Mouse (Mus musculus) cerebral cortex, adult 2 months (tissue): ENCODE results near the gene Eif2b3.

ENCODE experiments used
- WGBS: fragments of 180-500 bp; shearing (Covaris S2); methylation state at CpG from one replicate; pipeline ENCODE4 v1.1.7; 2018; 5-methylcytosine and 5-hydroxymethylcytosine counted together

Eif2b3 gene

DNA sequence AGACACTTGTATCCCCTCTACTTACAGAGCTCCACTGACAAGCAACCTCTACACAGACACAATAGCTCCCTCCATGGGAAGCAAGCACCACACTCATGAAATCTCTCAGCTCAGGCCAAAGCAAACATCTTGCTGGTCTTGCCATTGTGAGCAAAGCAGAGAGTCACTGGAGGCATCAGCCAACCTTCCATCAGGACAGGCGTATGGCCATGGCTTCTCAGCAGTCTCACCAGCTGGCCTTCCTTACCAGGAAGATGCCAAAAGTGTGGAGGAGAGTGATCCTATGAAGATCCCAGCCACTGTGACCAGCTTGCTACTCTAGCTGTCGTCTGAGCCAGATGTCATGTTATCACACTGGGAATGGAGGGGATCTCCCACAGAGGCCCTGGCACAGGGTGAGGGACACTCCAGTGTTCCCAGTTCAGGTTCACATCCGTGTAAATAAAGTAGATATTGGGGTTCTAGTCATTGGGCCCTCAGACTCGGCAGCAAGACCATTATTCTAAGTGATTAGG, 4.2 kb upstream of the Eif2b3 start:
- WGBS: 57% methylated on average over 4 of the region's 4 CpGs

DNA sequence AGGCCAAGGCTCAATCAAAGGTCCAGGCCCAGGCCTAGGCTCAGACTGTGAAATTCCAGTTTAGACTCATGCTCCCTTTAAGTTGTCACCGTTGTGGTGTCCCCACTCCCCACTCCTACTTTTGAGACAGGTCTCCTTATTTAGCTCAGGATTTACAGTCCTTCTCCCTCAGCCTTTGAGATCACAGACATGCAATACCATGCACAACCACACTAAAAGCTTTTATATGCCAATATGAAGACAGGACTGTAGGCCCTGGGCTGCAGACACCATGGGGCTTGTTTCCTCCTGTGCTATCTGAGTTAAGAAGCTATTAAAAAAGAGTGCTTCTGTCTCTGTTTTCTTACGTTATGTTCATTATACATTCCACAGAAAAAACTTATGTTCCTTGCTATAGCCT, 1.5 kb upstream of the Eif2b3 start:
- 68% methylated on average over 2 of the region's 2 CpGs for WGBS

DNA sequence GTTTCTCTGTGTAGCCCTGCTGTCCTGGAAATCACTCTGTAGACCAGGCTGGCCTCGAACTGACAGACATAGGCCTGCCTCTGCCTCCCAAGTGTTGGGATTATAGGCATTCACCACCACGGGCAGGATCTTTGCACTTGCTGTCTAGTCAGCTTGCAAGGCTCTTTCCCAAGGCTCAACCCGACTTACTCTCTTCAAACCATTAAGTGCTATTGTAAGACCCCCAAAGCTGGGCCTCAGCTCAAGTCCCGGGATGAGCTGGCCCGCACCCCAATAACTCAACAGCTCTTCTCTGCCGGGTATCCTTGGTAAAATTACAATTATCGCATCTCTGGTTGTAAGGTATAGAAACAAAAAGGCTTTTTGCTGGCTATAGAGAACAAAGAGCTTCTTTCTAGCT, 875 bp upstream of the Eif2b3 start:
- WGBS: 81% methylated on average over 7 of the region's 7 CpGs

DNA sequence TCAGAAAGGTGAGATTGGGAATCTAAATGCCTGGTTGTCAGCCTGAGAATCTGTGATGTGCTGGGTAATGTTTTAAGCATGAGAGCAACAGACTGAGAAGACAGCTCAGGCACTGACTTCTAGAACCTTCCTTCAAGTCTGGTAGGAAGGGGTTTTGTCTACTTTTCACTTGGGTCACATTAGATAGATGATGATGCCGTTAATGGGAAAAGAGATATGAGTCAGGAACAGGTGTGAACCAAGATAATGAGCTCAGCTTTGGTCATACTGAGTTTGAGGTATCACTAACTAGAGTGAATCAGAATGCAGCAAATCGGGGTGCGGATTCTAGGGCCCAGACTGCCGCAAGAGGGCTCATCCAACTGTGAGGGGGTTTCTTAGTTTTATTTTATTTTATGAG, 4.3 kb downstream of the Eif2b3 start:
- 97% methylated on average over 4 of the region's 4 CpGs for WGBS

DNA sequence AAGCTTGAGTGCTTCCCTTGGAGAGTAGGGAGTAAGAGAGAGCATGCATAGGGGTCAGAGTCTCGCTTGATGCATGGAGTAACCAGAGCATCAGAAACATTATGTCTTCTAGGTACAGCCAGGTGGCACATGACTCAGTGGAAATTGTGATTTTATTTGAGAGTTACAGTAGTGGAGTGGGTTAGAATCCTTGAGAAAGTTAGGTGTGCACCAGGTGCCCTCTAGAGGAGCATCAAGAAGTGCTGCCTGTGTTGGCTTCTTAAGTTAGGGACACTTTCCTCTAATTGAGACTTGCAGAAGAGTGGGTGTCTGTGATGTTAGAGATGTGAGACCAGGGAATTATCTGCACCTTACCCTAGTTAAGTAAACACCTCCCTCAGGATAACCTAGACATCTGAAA, 11.9 kb downstream of the Eif2b3 start:
- 94% methylated on average over 1 of the region's 1 CpGs for WGBS

DNA sequence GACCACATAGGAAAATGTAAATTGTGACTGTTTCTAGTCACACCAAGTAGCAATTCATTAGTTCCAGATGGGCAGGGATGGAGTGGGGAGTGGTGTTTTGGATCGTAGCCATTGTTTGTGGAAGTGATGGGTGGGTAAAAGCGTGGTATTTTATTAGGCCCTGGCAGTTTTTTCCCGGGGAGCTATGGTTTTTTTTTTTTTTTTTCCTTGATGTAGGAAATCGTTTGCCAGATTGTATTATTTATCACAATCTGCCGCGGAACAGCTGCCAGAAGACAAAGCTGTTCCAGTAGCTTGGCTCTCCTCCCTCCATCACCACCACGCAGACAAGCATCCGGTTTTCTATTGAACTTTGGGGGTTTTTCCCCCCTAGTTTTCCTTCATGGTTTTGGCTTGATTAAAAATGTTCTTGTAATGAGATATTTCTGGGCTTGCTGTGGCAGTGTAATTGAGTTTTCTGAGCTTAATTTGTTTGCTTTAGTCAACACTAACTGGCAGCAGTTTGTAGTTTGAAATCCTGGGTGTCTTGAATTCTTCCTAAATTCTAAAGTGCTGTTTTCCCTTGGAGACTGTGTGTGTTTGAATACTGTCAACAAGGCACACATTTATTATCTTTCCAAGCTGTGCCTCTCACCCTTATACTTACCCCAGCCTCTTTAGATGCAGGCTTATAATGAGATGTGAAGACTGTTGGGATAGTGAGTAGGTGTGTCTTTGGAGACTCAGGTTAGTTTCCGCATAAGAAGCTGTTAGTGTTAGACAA, 20.9 kb downstream of the Eif2b3 start:
- WGBS: 17% methylated on average over 9 of the region's 9 CpGs

DNA sequence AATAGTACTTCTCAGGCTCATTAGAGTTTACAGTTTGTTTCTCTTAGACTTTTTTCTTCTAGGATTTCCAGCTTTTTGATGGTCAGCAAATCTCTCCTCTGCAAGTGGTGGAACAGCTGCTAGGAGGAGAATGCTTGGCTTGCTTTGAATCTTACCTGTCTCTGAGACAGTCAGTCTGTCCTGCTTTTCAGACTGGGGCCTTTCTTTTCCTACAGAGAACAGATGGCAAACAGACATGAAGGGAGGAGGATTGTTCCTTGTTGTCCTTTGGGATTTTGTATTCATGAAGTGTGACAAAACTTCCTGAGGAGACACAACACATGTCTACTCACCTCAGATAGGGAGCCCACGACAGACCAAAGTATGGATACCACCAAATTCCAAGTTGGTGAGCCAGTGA, 21.6 kb downstream of the Eif2b3 start:
- 66% methylated on average over 1 of the region's 1 CpGs for WGBS

DNA sequence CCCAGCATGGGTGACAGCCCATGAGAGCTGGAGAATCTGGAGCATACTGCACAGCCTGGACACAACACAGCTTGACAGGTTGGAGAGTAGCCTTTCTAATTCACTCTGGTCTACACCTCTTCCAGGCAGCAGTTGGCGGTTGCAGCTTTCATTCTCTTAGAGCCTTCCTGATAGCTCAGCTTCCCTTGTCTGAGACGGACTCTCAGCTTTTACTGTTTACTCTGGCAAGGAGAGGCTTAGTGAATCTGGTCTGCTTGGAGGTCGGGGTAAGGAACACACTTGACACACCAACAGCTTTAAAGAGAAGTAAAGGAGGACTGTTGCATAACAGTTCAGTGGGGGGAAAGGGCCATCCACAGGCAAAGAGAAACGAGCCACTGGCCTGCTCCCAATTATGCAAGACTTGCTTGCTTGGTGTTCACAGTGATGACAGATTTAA, 22.1 kb downstream of the Eif2b3 start:
- WGBS: 53% methylated on average over 4 of the region's 4 CpGs

DNA sequence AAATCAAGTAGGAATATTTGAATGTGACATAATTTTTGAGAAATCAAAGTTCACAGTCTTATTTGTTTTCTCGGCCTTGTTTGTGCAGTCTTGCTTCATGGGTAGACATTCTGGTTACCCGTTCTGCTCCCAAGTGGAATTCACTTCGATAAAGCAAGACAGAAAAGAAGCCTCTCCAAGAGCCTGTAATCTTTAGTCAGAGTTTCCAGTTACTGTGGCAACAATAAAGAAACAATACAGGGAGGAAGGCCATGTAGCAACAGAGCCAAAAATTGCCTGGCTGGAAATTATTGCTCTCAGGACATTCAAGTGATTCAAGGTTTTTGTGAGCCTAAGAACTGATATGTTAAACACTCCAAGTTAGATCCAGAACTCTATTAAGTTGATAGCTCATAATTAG, 29.6 kb downstream of the Eif2b3 start:
- WGBS: 57% methylated on average over 3 of the region's 3 CpGs

DNA sequence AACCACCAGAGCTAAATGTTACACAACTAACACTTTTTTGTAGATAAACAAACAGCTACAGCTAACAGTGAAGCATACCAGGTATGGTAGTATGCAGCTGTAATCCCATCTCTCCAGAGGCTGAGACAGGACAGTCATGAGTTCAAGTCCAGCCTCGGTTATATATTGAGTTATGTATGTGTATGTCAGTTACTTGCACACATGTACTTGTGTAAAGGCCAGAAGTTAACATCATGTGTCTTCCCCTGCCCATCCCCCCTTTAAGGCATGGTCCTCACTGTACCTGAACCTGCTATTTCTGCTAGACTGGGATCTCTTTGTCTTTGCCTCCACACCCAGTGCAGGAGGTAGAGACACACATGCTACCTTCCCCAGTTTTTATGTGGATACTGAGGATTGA, 30.3 kb downstream of the Eif2b3 start:
- 97% methylated on average over 1 of the region's 1 CpGs for whole genome bisulfite sequencing

DNA sequence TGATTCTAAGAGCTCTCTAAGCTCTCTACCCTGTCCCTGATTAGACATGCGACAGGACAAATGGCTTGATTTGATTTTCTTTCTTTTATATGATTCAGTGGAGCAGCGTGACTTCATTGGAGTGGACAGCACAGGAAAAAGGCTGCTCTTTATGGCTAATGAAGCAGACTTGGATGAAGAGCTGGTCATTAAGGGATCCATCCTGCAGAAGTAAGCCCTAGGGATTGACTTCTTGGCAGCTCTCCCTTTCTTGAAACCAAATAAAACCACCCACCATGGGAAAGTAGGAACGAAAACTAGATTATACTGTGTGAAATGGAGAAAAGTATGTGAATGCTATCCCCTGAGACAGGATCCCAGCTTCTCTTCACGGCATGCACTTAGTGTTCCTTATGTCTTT, 33.4 kb downstream of the Eif2b3 start:
- WGBS: 74% methylated on average over 4 of the region's 4 CpGs

DNA sequence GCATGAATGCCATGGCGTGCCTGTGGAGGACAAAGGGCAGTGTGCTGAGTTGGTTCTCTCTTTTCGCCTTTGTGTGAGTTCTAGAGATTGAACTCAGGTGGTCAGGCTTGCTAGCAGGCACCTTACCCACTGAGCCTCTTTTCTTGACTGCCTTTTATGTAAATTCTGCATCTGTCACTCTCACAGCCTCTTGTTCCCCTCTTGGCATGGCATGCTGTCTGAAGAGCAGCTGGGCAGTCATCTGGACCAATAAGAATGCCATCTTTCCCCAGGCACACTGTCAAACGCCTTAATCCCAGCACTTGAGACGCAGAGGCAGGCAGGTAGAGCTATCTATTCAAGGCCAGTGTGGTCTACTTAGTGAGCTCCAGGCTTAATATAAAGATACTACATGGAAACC, 34.8 kb downstream of the Eif2b3 start:
- 89% methylated on average over 4 of the region's 4 CpGs for whole genome bisulfite sequencing

DNA sequence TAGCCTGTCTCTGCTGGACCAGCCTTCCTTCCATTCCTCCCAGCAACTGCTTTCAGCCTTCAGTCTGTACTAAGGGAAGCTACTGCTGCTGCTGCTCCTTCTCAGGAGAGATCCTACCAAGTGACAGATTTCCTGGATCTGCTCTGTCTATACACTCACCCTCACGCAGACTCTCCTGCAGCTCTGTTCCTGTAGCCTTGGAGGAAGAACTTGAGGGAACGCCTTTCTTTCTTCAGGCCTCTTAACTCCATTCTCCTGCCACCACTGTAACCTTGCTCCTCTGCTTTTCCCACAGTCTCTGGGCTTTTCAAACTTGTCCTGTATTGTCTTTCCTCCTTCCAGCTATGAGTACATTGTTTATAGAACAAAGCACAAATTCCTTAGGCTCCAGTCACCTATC, 37.3 kb downstream of the Eif2b3 start:
- WGBS: 72% methylated on average over 2 of the region's 2 CpGs

DNA sequence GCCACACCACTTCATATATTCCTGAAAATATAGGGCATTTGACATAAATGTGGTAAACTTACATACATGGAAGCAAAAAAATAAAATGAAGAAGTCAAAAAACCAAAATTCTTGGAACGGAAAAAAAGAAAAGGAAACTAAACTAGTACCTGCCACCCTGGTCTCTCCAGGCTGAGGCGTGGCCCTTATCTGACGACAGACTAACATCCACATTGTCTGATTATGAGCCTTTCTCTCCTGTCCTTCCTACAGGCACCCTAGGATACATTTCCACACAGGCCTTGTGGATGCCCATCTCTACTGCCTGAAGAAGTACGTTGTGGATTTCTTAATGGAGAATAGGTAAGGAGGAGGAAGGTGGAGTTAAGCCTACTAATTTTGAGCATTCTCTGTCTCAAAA, 39.3 kb downstream of the Eif2b3 start:
- 94% methylated on average over 4 of the region's 4 CpGs for WGBS

DNA sequence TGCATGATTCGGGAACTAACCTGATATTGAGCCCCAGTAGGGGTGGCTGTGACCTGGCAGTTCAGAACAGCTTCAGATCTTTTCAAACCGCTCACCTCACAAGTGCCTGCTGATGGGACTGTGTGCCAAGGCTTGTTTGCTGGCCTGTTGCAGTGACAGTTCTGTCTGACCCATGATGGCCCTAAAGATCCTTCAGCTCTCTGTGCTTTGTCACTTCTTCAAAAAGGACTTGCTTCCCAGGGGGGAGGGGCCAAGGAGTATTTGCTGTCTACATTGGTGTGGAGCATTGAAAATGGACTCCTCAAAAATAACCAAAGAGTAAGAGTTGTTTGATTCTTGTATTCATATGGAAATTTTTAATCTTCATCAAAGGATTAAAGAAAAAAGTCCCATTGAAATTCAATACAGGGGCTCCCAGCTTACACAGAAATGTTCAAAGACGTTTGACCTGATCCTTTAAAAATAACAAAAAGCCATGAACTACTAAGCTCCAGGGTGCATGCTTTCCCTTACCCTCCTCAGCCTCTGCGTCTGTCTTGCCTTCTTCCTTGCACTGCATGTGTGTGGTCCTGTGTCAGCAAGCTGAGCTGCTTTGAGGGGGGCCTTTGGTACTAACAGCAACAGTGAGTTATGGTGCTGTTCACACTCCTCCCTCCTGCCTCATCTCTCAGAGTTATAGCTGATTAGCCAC, 43.6 kb downstream of the Eif2b3 start:
- 78% methylated on average over 4 of the region's 4 CpGs for WGBS

DNA sequence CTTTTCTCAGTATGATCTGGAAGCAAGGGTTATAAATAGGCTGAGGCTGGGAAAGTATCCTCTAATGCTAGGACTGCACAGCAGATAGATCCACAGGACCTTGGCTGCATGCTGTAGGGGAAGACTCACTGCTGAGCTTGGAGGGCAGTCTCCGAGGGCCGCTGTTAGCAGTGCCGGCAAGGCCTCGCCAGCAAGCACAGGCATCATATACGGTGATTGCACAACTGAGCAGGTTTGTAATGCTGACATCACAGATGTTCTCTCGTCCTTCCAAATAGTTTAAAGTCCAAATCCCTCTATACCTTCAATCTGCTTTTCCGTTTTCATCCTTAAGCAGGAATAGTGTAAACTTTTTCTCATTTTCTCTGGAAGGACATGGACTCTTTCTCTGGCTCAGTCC, 48.8 kb downstream of the Eif2b3 start:
- 89% methylated on average over 7 of the region's 7 CpGs for WGBS

DNA sequence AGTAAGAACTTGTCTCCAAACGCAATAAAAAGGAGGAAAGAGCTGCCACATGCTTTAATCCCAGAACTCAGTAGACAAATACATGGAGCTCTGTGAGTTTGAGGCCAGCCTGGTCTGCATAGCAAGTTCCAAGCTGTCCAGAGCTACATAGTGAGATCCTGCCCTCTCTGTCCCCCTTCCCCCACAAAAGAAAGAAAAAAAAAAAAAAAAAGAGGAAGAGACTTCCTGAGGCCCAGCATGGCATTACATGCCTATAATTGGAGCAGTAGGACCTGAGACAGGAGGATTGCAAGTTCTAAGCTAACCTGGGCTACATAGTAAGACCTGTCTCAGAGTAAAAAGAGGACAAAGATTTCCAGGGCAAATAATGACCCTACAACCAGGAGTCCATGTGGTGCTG, 50.4 kb downstream of the Eif2b3 start:
- 82% methylated on average over 1 of the region's 1 CpGs for WGBS

DNA sequence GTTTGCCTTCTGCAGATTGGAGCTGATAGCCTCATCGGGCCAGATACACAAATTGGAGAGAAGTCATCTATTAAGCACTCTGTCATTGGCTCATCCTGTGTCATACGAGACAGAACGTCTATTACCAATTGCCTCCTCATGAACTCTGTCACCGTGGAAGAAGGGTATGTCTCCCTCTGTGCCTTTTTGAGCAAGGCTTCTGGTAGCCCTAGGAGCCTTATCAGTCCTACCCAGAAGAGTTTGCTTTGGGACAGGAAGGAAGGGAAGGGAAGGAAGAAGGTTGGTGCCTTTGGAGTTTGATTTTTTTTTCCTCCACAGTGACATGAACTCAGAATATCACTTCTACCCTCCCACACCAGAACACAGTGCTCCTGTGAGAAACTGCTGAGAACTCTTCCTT, 51.4 kb downstream of the Eif2b3 start:
- 79% methylated on average over 4 of the region's 4 CpGs for WGBS

DNA sequence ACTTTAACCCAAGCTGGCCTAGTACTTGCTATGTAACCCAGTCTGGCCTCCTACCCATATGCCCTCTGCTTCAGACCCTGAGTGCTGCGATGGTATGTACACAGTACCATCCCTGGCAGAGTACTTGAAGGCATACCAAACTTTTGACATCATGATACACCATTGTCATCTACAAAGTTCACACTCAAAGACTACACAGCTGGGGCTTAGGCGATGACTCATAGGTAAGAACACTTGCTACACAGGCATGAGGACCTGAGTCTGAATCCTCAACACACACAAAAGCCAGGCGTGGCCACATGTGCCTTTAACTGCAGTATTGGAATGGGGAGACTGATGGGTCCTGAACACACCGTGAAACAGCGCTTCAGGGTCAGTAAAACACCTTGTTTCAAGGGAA, 52.0 kb downstream of the Eif2b3 start:
- WGBS: 93% methylated on average over 5 of the region's 5 CpGs

DNA sequence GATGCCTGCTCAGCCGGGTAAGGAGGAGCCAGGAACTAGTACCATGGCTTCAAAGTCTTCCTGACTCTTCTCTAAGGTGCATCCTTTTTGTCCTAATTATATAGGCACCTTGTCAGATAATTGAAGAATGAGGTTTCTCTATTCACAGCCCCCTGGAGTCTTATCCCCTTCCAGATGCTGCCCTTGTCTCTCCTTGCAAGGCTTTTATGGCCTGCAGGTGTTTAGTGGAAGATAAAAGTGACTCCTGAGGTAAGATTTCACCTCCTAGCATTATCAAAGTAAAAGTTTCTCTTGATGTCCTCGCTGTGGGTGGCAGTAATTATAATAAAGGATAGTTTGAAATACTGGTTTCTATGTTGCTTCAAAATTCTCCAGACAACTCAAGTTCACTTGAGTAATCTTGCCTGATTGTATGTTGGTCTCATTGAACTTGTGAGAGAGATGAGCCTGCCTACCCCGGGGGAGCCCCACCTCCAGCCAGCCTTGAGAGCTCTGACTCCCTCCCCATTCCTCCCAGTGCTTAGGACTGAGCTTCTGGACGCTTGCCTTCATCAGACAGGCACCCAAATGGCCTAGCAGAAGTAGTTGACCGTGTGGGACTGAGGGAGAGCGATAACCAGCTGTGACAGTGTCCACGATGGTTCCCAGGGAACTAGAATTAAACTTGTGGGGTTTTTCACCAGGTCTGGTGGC, 68.9 kb downstream of the Eif2b3 start:
- WGBS: 86% methylated on average over 7 of the region's 7 CpGs

DNA sequence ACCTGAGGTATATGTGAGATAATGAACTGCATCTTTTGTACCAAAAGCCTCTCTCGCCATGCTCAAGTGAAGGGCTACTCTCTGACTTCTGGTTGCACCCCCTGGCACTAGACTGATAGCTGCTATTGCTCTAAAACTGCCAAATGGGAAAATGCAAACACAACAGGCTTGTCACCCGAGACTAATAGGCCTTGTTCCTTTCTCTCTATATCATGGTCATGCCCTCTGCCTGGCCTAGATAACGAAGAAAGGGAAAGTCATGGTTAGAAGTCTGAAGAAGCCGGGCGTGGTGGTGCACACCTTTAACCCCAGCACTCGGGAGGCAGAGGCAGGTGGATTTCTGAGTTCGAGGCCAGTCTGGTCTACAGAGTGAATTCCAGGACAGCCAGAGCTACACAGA, 71.4 kb downstream of the Eif2b3 start:
- WGBS: 91% methylated on average over 7 of the region's 7 CpGs

DNA sequence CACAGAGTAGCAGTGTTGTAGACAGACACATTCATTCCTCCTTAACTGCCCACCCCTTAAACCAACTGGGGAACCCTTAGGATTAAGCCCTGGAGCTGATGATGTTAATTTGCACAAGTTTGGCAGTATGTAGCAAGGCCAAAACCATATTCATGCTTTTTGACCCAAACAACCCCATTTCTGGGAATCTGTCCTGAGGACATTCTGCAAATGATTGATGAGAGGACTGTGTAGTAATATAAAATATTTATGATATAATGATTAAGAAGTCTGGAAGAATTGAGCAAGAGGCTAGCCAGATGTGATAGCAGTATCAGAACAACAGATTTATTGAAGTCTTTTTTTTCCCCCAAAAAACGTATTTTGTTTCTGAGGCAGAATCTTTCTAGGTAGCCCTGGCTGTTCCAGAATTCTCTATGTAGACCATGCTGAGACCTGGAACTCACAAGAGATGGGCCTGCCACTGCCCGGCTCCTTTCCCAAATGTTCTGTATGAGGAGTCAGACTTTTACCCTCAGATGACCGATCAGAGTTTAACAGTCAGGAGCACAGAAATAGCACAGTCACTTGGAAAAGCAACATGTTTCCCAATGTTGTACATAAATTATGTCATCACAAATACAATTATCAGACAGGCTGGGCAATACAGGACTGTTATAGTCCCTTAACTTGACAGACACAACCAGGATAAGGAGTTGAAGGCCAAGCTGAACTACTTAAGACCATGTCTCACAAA, 75.6 kb downstream of the Eif2b3 start:
- WGBS: 85% methylated on average over 3 of the region's 3 CpGs
